Mouse (Mus musculus) hindbrain, embryonic 11.5 days (tissue): ENCODE measurements around the gene Ifrd1. TPM values are rescaled to one million over a fixed set of nuclear protein-coding genes. Genes with fewer than 3 reads are reported as not detected.
"Not testable (repeated sequence)": the region's sequence is repeated elsewhere in the genome, so short reads cannot be mapped to it uniquely, and the experiment has no call there.

ENCODE experiments used
- ATAC-seq: fragments of 200-750 bp; cut with Nextera tagmentation; 2 replicates; pipeline ENCODE4 v1.8.0; 2017; ENCODE audit warnings: mild to moderate bottlenecking, moderate TSS enrichment, moderate library complexity; ENCODE audit not compliant: low FRiP score
- DNase-seq: peaks from one replicate; pipeline ENCODE4 v3.0.0-alpha.2; 2015; ENCODE audit warnings: low spot score
- H3K27ac ChIP-seq: fragments of 300-500 bp; sonication (generic); 2 replicates; pipeline ENCODE4 v1.5.1; 2014; ENCODE audit warnings: mild to moderate bottlenecking, low read depth, low read length
- H3K27me3 ChIP-seq: fragments of 300-500 bp; sonication (generic); 2 replicates; pipeline ENCODE4 v1.6.1; 2014; ENCODE audit warnings: mild to moderate bottlenecking, low read length, moderate library complexity, mixed read lengths; ENCODE audit not compliant: control insufficient read depth, insufficient read depth
- H3K36me3 ChIP-seq: fragments of 300-500 bp; sonication (generic); 2 replicates; pipeline ENCODE4 v1.6.1; 2014; ENCODE audit warnings: mild to moderate bottlenecking, low read length, moderate library complexity, mixed read lengths; ENCODE audit not compliant: control insufficient read depth, insufficient read depth
- H3K4me1 ChIP-seq: fragments of 300-500 bp; sonication (generic); replicated peaks from 2 replicates; pipeline ENCODE4 v1.6.1; 2014; ENCODE audit warnings: low read length, mixed read lengths; ENCODE audit not compliant: control insufficient read depth, insufficient read depth
- H3K4me2 ChIP-seq: fragments of 300-500 bp; sonication (generic); replicated peaks from 2 replicates; pipeline ENCODE4 v1.6.1; 2014; ENCODE audit warnings: mild to moderate bottlenecking, low read depth, low read length
- H3K4me3 ChIP-seq: fragments of 300-500 bp; sonication (generic); 2 replicates; pipeline ENCODE4 v1.5.1; 2014; ENCODE audit warnings: low read depth, low read length
- H3K9ac ChIP-seq: fragments of 300-500 bp; sonication (generic); 2 replicates; pipeline ENCODE4 v1.6.1; 2014; ENCODE audit warnings: low read depth, low read length
- H3K9me3 ChIP-seq: fragments of 300-500 bp; sonication (generic); 2 replicates; pipeline ENCODE4 v1.6.1; 2016; ENCODE audit warnings: low read length; ENCODE audit not compliant: control insufficient read depth
- WGBS: fragments of 180-500 bp; shearing (Covaris S2); extraction: QIAGEN DNeasy Blood & Tissue Kit; methylation state at CpG from one replicate; pipeline ENCODE4 v1.1.7; 2014; 5-methylcytosine and 5-hydroxymethylcytosine counted together
- polyA plus RNA-seq: library from polyadenylated mRNA; unstranded; fragments of >200 nt; fragmentation: Nextera tagmentation; extraction: Ambion mirVana; gene quantifications from 2 replicates; pipeline ENCODE4 v1.2.1, GENCODE M21; 2014

Ifrd1 gene
- polyA plus RNA-seq, 1 experiment from 2014 or later = 200 TPM

DNA sequence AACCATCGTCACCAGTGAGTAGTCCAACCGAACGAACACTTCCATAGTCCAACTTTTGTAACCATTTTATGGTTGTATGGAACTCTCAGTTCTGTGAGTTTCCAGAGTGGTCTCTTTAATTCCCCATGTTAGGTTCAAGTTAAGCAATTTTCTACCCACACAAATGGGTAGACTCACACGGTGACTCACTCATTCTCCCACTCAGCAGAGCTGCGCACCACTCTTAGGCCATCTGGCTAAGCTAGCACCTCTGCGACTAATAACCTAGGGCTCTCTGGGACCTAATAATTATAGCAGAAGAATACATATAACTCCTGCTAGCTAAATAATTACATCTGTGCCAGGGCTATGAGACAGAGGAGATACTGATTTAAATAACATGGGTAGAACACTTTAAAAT is 14.7 kb upstream of the Ifrd1 start:
- no peak overlapping the region for H3K4me2 ChIP-seq
- H3K9me3 ChIP-seq = no peaks in the 10 kb centered on the region
- no peak overlapping the region for H3K4me3 ChIP-seq
- ATAC-seq = no peak
- no peaks in the 10 kb centered on the region for H3K36me3 ChIP-seq
- no peaks in the 10 kb centered on the region for H3K27me3 ChIP-seq
- no peak for DNase-seq
- H3K9ac ChIP-seq = no peak overlapping the region
- H3K4me1 ChIP-seq = no peaks in the 10 kb centered on the region
- 94% methylated on average over 6 of the region's 6 CpGs for WGBS
- H3K27ac ChIP-seq = no peak overlapping the region

DNA sequence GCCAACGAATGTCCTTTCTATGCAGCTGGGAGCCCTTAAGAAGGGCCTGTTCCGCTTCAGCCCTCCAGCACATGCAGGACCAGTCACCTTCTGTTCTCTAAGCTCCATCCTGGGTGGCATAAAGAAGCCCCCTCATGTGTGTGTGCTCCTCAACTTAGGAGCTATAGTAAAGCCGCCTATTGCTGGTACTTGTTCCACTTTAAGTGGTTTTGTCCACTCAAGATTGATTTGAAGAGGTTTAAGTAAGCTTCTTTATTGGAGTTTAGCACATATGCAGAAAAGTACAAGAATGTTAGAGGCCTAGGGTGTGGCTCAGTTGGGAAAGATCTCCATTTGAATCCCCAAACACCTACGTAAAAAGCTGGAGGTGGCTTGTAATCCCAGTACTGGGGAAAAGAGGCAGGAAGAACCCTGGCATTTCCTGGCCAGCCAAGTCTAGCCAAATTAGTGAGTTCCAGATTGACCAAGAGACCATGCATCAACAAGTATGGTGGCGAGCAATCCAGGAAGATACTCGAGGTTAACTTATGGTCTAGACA is 10.2 kb upstream of the Ifrd1 start:
- Histone ChIP-seq H3K27me3 (no peaks in the 10 kb centered on the region), H3K9ac (no peak overlapping the region), H3K4me3 (no peak overlapping the region), H3K4me1 (no peaks in the 10 kb centered on the region), H3K36me3 (no peaks in the 10 kb centered on the region), H3K9me3 (no peaks in the 10 kb centered on the region), H3K27ac (no peak overlapping the region), H3K4me2 (no peak overlapping the region)
- WGBS = 90% methylated on average over 6 of the region's 6 CpGs
- DNase-seq (no peak), ATAC-seq (no peak)

DNA sequence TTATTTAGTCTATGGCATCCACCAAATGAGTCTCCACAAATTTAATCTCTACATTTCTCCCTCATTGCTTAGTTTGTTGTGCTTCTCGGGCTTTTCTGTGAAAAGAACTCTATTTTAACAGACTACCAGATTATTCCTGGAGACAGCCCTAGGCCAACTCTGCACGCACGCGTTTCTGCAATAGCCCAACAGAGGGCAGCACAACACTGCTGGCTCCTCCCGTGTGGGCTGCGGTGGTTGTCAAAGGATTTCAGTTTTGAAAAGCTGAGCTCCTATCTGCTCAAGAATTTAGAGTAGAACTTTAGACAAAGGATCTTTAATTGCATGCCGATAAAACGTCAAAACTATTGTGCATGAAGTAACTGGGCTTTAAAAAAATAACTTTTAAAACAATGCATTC is 8.9 kb upstream of the Ifrd1 start:
- Histone ChIP-seq H3K4me1 (no peaks in the 10 kb centered on the region), H3K27ac (no peak overlapping the region), H3K9me3 (no peaks in the 10 kb centered on the region), H3K9ac (no peak overlapping the region), H3K36me3 (no peaks in the 10 kb centered on the region), H3K4me3 (no peak overlapping the region), H3K4me2 (no peak overlapping the region), H3K27me3 (no peaks in the 10 kb centered on the region)
- DNase-seq (peak; percentile 88), ATAC-seq (peak; percentile 80)
- 5% methylated on average over 8 of the region's 8 CpGs for WGBS

DNA sequence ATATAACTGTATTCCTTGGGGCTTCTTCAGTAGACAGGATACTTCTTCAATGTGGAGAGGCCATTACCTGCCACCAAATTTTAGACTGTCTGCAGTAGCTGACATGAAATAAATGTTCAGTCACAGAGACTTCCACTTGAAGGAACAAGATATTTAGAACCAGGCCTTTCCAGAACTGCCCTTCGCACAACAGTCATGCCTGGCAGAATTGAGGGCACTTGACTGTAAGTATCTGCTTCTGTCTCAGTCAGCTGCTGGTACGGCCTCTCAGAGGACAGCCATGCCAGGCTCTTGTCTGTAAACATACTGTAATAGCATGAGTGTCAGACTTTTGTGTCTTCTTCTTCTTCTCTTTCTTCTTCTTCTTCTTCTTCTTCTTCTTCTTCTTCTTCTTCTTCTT is 8.2 kb upstream of the Ifrd1 start:
- 92% methylated on average over 2 of the region's 2 CpGs for WGBS
- Histone ChIP-seq H3K27ac (no peak overlapping the region), H3K4me1 (no peaks in the 10 kb centered on the region), H3K9me3 (no peaks in the 10 kb centered on the region), H3K36me3 (no peaks in the 10 kb centered on the region), H3K27me3 (no peaks in the 10 kb centered on the region), H3K4me2 (no peak overlapping the region), H3K4me3 (no peak overlapping the region), H3K9ac (no peak overlapping the region)
- no peak for ATAC-seq
- no peak for DNase-seq

DNA sequence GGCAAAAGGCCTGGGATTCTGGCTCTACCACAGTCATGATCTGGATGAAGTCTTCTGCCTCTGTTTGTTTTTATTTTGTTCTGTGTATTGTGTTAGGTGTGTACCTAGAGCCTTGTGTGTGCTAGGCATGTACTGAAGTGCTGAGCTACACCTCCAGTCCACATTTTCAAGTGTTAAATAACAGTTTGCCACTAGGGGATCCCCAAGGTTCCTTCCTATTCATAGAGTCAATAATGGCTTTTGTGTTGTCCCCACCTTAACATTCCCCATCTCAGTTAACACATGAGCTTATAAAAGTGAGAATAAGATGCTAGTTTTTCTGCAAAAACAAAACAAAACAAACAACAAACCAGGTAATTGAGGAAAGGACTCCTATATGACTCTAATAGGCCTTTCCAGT is 7.7 kb upstream of the Ifrd1 start:
- Histone ChIP-seq H3K27ac (no peak overlapping the region), H3K9me3 (no peaks in the 10 kb centered on the region), H3K27me3 (no peaks in the 10 kb centered on the region), H3K9ac (no peak overlapping the region), H3K4me1 (no peaks in the 10 kb centered on the region), H3K4me3 (no peak overlapping the region), H3K36me3 (no peaks in the 10 kb centered on the region), H3K4me2 (no peak overlapping the region)
- ATAC-seq (no peak), DNase-seq (no peak)

DNA sequence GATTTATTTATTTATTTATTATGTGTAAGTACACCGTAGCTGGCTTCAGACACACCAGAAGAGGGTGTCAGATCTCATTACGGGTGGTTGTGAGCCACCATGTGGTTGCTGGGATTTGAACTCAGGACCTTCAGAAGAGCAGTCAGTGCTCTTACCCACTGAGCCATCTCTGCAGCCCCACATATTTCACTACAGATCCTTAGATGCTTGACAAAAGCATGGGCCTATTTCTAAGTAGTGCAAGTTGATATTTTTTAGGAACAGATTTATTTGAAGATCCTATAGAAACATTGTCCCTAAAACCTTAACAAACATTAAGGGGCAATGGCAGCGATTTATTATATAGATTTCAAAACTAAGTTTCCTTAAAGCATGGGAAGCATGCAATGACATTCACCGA is 7.0 kb upstream of the Ifrd1 start:
- H3K9me3 ChIP-seq, H3K4me1 ChIP-seq, H3K27ac ChIP-seq, H3K36me3 ChIP-seq, ATAC-seq, H3K4me3 ChIP-seq, H3K9ac ChIP-seq, DNase-seq, H3K4me2 ChIP-seq, H3K27me3 ChIP-seq: not testable (repeated sequence)
- 88% methylated on average over 4 of the region's 4 CpGs for WGBS

DNA sequence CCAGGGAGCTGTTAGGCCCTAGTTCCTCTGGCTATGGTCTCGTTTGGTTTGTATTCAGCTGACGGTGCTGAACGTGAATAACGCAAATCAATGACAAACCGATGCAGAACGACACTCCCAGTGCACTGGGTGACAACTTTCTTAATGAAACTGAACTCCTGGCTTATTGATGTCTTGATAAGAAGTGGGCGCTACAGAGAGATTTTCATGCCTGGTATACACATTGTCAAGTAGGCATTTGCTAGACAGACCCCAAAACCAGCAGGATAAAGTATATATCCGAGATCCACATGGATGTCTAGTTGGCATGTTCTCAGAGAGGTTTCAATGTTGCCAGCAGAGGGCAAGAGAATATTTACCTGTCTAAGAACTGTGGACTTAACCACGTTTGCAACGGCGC is 6.4 kb upstream of the Ifrd1 start:
- DNase-seq (no peak), ATAC-seq (no peak)
- Histone ChIP-seq H3K4me1 (no peaks in the 10 kb centered on the region), H3K9ac (no peak overlapping the region), H3K27ac (no peak overlapping the region), H3K9me3 (no peaks in the 10 kb centered on the region), H3K27me3 (no peaks in the 10 kb centered on the region), H3K36me3 (no peaks in the 10 kb centered on the region), H3K4me3 (no peak overlapping the region), H3K4me2 (no peak overlapping the region)
- WGBS = 88% methylated on average over 11 of the region's 11 CpGs

DNA sequence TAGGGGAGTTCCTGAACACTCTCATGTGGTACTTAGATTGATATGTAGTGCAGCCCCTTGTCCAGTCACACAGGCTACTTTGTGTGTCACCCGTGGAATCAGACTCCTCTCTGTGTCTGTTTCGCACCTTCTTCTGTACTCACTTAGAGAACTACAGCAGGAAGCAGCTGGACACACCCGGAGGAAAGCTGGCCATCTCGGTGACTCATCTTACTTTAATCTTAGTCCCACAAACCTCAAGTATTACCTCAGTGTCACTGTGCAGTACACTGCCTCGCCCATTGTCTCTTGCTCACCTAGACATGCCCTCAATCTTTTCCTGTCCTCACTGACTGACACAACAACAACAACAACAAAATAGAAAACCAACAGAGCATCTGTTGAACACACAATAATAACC is 4.9 kb upstream of the Ifrd1 start:
- Histone ChIP-seq H3K4me3 (no peak overlapping the region), H3K27me3 (no peaks in the 10 kb centered on the region), H3K4me2 (no peak overlapping the region), H3K9ac (no peak overlapping the region), H3K9me3 (no peaks in the 10 kb centered on the region), H3K36me3 (no peaks in the 10 kb centered on the region), H3K4me1 (no peaks in the 10 kb centered on the region), H3K27ac (no peak overlapping the region)
- 81% methylated on average over 5 of the region's 5 CpGs for WGBS
- ATAC-seq (no peak), DNase-seq (no peak)

DNA sequence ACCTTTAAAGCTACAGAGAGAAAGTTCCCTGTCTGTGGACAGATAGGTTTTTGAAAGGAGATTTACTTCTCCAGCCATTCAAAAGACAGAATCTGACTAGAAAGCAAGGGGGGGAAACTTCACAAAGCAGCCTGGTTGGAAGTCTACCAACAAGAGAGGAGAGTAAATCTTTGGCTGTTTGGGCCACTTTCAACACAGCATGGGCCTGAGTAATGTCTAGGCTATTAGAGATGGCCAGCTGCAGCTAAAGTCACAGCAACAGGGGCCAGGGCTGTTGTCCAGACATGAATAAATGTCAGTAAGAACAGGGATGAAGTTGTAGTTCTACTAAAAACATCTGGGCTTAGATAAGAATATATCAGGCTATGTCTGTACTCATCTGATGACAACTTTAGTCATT is 2.0 kb upstream of the Ifrd1 start:
- Histone ChIP-seq H3K9ac (no peak overlapping the region), H3K27me3 (no peaks in the 10 kb centered on the region), H3K4me2 (no peak overlapping the region), H3K4me3 (no peak overlapping the region), H3K4me1 (no peaks in the 10 kb centered on the region), H3K9me3 (no peaks in the 10 kb centered on the region), H3K27ac (no peak overlapping the region), H3K36me3 (no peaks in the 10 kb centered on the region)
- DNase-seq = no peak
- no peak for ATAC-seq
